Mouse (Mus musculus): ENCODE measurements around the gene Ttc30a1. TPM values are rescaled to one million over a fixed set of nuclear protein-coding genes. Genes with fewer than 3 reads are reported as not detected.
A peak's percentile ranks its signal among the peaks of the same experiment; 100 is the strongest.
"Not testable (repeated sequence)": the region's sequence is repeated elsewhere in the genome, so short reads cannot be mapped to it uniquely, and the experiment has no call there.

The Ttc30a1 gene
- polyA plus RNA-seq, 1 experiment from 2014 or later, result 9.2 TPM

- not testable (repeated sequence) for H3K9me3 ChIP-seq (ENCODE audit: control insufficient read depth, low read length); H3K27ac ChIP-seq (ENCODE audit: low read depth, low read length); H3K36me3 ChIP-seq (ENCODE audit: control insufficient read depth, insufficient read depth, low read length); H3K4me1 ChIP-seq (replicated peaks; ENCODE audit: control insufficient read depth, insufficient read depth, low read length); H3K4me2 ChIP-seq (replicated peaks; ENCODE audit: low read depth, low read length); H3K27me3 ChIP-seq (ENCODE audit: control insufficient read depth, insufficient read depth, low read length); H3K9ac ChIP-seq (ENCODE audit: low read depth, low read length); ATAC-seq (ENCODE audit: low FRiP score); H3K4me3 ChIP-seq (ENCODE audit: low read depth, low read length)
- 26% methylated on average over 16 of the region's 24 CpGs for WGBS
- peak; percentile 50 for DNase-seq (ENCODE audit: low spot score)
Observed at GRCm38 (mm10) chr2:75977752-75978368, 3.9 kb downstream of the Ttc30a1 start, which contains the start of gene Ttc30a2. Ttc30a2 (minus strand) TSS chr2:75978170.

- H3K36me3 ChIP-seq (ENCODE audit: control insufficient read depth, insufficient read depth, low read length); ATAC-seq (ENCODE audit: low FRiP score); H3K4me1 ChIP-seq (replicated peaks; ENCODE audit: control insufficient read depth, insufficient read depth, low read length); H3K27ac ChIP-seq (ENCODE audit: low read depth, low read length); H3K9ac ChIP-seq (ENCODE audit: low read depth, low read length); DNase-seq (ENCODE audit: low spot score); H3K4me2 ChIP-seq (replicated peaks; ENCODE audit: low read depth, low read length); H3K27me3 ChIP-seq (ENCODE audit: control insufficient read depth, insufficient read depth, low read length); H3K4me3 ChIP-seq (ENCODE audit: low read depth, low read length); H3K9me3 ChIP-seq (ENCODE audit: control insufficient read depth, low read length): not testable (repeated sequence)
- 90% methylated on average over 2 of the region's 2 CpGs for WGBS
Observed at GRCm38 (mm10) chr2:75976070-75976469, 5.7 kb downstream of the Ttc30a1 start.

GRCm38 (mm10) chr2:75974131-75974530 lies 7.6 kb downstream of the Ttc30a1 start:
- 76% methylated on average over 9 of the region's 9 CpGs for WGBS
- Histone ChIP-seq H3K27me3 (ENCODE audit: control insufficient read depth, insufficient read depth, low read length) (no peaks in the 10 kb centered on the region), H3K9me3 (ENCODE audit: control insufficient read depth, low read length) (no peaks in the 10 kb centered on the region), H3K4me2 (replicated peaks; ENCODE audit: low read depth, low read length) (no peak overlapping the region), H3K9ac (ENCODE audit: low read depth, low read length) (no peak overlapping the region), H3K4me1 (replicated peaks; ENCODE audit: control insufficient read depth, insufficient read depth, low read length) (no peaks in the 10 kb centered on the region), H3K36me3 (ENCODE audit: control insufficient read depth, insufficient read depth, low read length) (no peaks in the 10 kb centered on the region), H3K27ac (ENCODE audit: low read depth, low read length) (no peak overlapping the region), H3K4me3 (ENCODE audit: low read depth, low read length) (no peak overlapping the region)
- DNase-seq (ENCODE audit: low spot score), result no peak
- no peak for ATAC-seq (ENCODE audit: low FRiP score)

GRCm38 (mm10) chr2:75964972-75965371 lies 16.8 kb downstream of the Ttc30a1 start:
- no peak overlapping the region for H3K27ac ChIP-seq (ENCODE audit: low read depth, low read length)
- H3K4me3 ChIP-seq (ENCODE audit: low read depth, low read length), result no peak overlapping the region
- H3K4me2 ChIP-seq (replicated peaks; ENCODE audit: low read depth, low read length), result 0 out of 2 replicates have a peak overlapping the region, but pooled peaks have one; percentile 8
- no peaks in the 10 kb centered on the region for H3K9me3 ChIP-seq (ENCODE audit: control insufficient read depth, low read length)
- H3K36me3 ChIP-seq (ENCODE audit: control insufficient read depth, insufficient read depth, low read length), result no peaks in the 10 kb centered on the region
- 19% methylated on average over 5 of the region's 5 CpGs for WGBS
- ATAC-seq (ENCODE audit: low FRiP score), result peak; percentile 40; the same call in 1 of the 2 replicates
- H3K4me1 ChIP-seq (replicated peaks; ENCODE audit: control insufficient read depth, insufficient read depth, low read length), result peaks cover 3% of the 10 kb centered on the region; the same call in 1 of the 2 replicates
- H3K9ac ChIP-seq (ENCODE audit: low read depth, low read length), result no peak overlapping the region
- peak; percentile 78 for DNase-seq (ENCODE audit: low spot score)
- no peaks in the 10 kb centered on the region; the same call in 1 of the 2 replicates for H3K27me3 ChIP-seq (ENCODE audit: control insufficient read depth, insufficient read depth, low read length)

GRCm38 (mm10) chr2:75964512-75964911 lies 17.3 kb downstream of the Ttc30a1 start:
- Histone ChIP-seq H3K27me3 (ENCODE audit: control insufficient read depth, insufficient read depth, low read length) (no peaks in the 10 kb centered on the region; the same call in 1 of the 2 replicates), H3K27ac (ENCODE audit: low read depth, low read length) (no peak overlapping the region)
- ATAC-seq (ENCODE audit: low FRiP score), result peak; percentile 54; the same call in 1 of the 2 replicates

GRCm38 (mm10) chr2:75964051-75964450 lies 17.7 kb downstream of the Ttc30a1 start:
- Histone ChIP-seq H3K27ac (ENCODE audit: low read depth, low read length) (no peak overlapping the region), H3K4me2 (replicated peaks; ENCODE audit: low read depth, low read length) (no peak overlapping the region), H3K9me3 (ENCODE audit: control insufficient read depth, low read length) (no peaks in the 10 kb centered on the region), H3K36me3 (ENCODE audit: control insufficient read depth, insufficient read depth, low read length) (no peaks in the 10 kb centered on the region), H3K4me3 (ENCODE audit: low read depth, low read length) (no peak overlapping the region), H3K9ac (ENCODE audit: low read depth, low read length) (no peak overlapping the region), H3K4me1 (replicated peaks; ENCODE audit: control insufficient read depth, insufficient read depth, low read length) (peaks cover 3% of the 10 kb centered on the region; the same call in 1 of the 2 replicates), H3K27me3 (ENCODE audit: control insufficient read depth, insufficient read depth, low read length) (no peaks in the 10 kb centered on the region; the same call in 1 of the 2 replicates)
- DNase-seq (ENCODE audit: low spot score), result no peak
- ATAC-seq (ENCODE audit: low FRiP score), result no peak
- WGBS, result 80% methylated on average over 5 of the region's 5 CpGs

More at GRCm38 (mm10) chr2:75964512-75964911, 17.3 kb downstream of the Ttc30a1 start:
- no peaks in the 10 kb centered on the region for H3K36me3 ChIP-seq (ENCODE audit: control insufficient read depth, insufficient read depth, low read length)
- no peaks in the 10 kb centered on the region for H3K9me3 ChIP-seq (ENCODE audit: control insufficient read depth, low read length)
- peak; percentile 72 for DNase-seq (ENCODE audit: low spot score)
- H3K9ac ChIP-seq (ENCODE audit: low read depth, low read length), result no peak overlapping the region
- peaks cover 3% of the 10 kb centered on the region; the same call in 1 of the 2 replicates for H3K4me1 ChIP-seq (replicated peaks; ENCODE audit: control insufficient read depth, insufficient read depth, low read length)
- no peak overlapping the region for H3K4me3 ChIP-seq (ENCODE audit: low read depth, low read length)
- WGBS, result 16% methylated on average over 14 of the region's 14 CpGs
- 0 out of 2 replicates have a peak overlapping the region, but pooled peaks have one; percentile 8 for H3K4me2 ChIP-seq (replicated peaks; ENCODE audit: low read depth, low read length)

GRCm38 (mm10) chr2:75963211-75963840 lies 18.4 kb downstream of the Ttc30a1 start:
- ATAC-seq (ENCODE audit: low FRiP score) (no peak), DNase-seq (ENCODE audit: low spot score) (no peak)
- H3K27me3 ChIP-seq (ENCODE audit: control insufficient read depth, insufficient read depth, low read length), result no peaks in the 10 kb centered on the region; the same call in 1 of the 2 replicates
- no peaks in the 10 kb centered on the region for H3K9me3 ChIP-seq (ENCODE audit: control insufficient read depth, low read length)
- no peak overlapping the region for H3K4me3 ChIP-seq (ENCODE audit: low read depth, low read length)
- H3K4me1 ChIP-seq (replicated peaks; ENCODE audit: control insufficient read depth, insufficient read depth, low read length), result peaks cover 3% of the 10 kb centered on the region; the same call in 1 of the 2 replicates
- no peak overlapping the region for H3K9ac ChIP-seq (ENCODE audit: low read depth, low read length)
- H3K36me3 ChIP-seq (ENCODE audit: control insufficient read depth, insufficient read depth, low read length), result no peaks in the 10 kb centered on the region
- no peak overlapping the region for H3K4me2 ChIP-seq (replicated peaks; ENCODE audit: low read depth, low read length)
- 66% methylated on average over 10 of the region's 10 CpGs for WGBS
- no peak overlapping the region for H3K27ac ChIP-seq (ENCODE audit: low read depth, low read length)

- Histone ChIP-seq H3K27me3 (ENCODE audit: control insufficient read depth, insufficient read depth, low read length) (no peaks in the 10 kb centered on the region; the same call in 1 of the 2 replicates), H3K4me1 (replicated peaks; ENCODE audit: control insufficient read depth, insufficient read depth, low read length) (peaks cover 3% of the 10 kb centered on the region; the same call in 1 of the 2 replicates), H3K4me3 (ENCODE audit: low read depth, low read length) (no peak overlapping the region), H3K9ac (ENCODE audit: low read depth, low read length) (no peak overlapping the region), H3K4me2 (replicated peaks; ENCODE audit: low read depth, low read length) (peak overlapping the region; percentile 13), H3K36me3 (ENCODE audit: control insufficient read depth, insufficient read depth, low read length) (no peaks in the 10 kb centered on the region), H3K27ac (ENCODE audit: low read depth, low read length) (no peak overlapping the region), H3K9me3 (ENCODE audit: control insufficient read depth, low read length) (no peaks in the 10 kb centered on the region)
- peak; percentile 5 for DNase-seq (ENCODE audit: low spot score)
- peak; percentile 45; the same call in 1 of the 2 replicates for ATAC-seq (ENCODE audit: low FRiP score)
- WGBS, result 47% methylated on average over 15 of the region's 15 CpGs
Observed at GRCm38 (mm10) chr2:75960366-75961330, 21.1 kb downstream of the Ttc30a1 start.
